Mouse (Mus musculus) ES-Bruce4 (cell line): ENCODE measurements around the gene Rsph3a.
"Not testable (repeated sequence)": the region's sequence is repeated elsewhere in the genome, so short reads cannot be mapped to it uniquely, and the experiment has no call there.

ENCODE experiments used
- CTCF ChIP-seq: IDR thresholded peaks from one replicate; pipeline ENCODE4 v1.8.1; 2011; ENCODE audit warnings: low read depth, low read length
- POLR2A ChIP-seq: IDR thresholded peaks from one replicate; pipeline ENCODE4 v1.8.1; 2011; ENCODE audit warnings: low read length; ENCODE audit not compliant: insufficient read depth

DNA sequence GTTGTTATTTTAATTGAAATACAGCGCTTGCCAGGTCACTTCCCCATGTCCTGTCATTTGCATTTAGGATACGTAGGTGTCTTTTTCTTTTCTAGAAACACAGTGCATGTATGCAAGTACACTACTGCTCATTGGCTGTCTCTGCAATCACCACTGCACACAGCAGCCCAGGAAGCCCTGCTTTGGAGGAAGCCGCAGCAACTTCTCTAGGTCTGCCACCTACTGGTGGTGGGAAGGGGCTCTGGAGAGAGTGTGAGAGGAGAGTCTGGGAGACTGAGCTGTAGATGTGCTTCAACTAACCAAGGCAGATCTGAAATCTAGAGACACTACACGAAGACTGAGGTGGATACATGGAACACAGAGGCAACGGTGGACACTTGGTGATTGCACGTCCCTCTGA, 77.3 kb downstream of the Rsph3a start:
- TF ChIP-seq POLR2A, CTCF: not testable (repeated sequence)
